22 mouse cellular contexts compared by ENCODE assay signal in the genomic region with DNA sequence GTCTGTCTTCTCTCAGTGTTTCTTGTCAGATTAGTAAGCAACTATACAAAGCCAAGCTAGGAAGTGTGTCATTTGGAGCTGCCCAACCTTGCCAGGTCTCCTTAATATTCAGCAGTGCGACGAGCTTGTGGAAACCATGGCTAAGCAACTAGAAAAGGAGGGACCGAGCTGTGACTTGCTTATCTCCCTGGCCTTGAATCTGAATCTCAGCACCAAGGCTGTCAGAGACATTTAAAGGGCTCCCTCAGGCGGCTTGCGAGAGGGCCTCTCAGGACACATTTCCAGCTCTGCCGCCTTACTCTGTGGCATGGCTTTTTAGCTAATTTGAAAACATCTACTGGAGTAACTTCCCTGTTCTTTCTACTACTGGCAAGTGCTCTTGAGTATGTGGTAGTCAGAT. TPM values are rescaled to one million over a fixed set of nuclear protein-coding genes. Genes with fewer than 3 reads are reported as not detected.
DNase-seq lines count a peak whose midpoint lies in the region; TF ChIP-seq lines count a peak whose summit lies in the region.
"Had no signal": no experiment of that assay in that cellular context is flagged by ENCODE, and none has a peak within 500 bp of the region (broad histone marks: within the 10 kb centered on the region; RNA-seq: fewer than 3 reads in every experiment).

No protein-coding gene starts in this region.

- TF ChIP-seq CTCF in layer of hippocampus, adult 2 months (conservative IDR thresholded peaks at IDR 0.05), result no peak; the same call in none of the 2 replicates
- TF ChIP-seq CTCF in olfactory bulb, adult 2 months (IDR thresholded peaks at IDR 0.05; ENCODE audit: insufficient read depth, low read depth, low read length), result no peak

- peaks cover 9% of the 10 kb centered on the region; the same call in 1 of the 2 replicates for H3K4me1 ChIP-seq in olfactory bulb, adult 2 months (ENCODE audit: control insufficient read depth, insufficient read depth, low read length)

- H3K27ac ChIP-seq in layer of hippocampus, adult 2 months, result peak overlapping the region; percentile 56; the same call in 1 of the 2 replicates
- H3K27ac ChIP-seq in olfactory bulb, adult 2 months (ENCODE audit: insufficient read depth, low read depth, low read length), result peak overlapping the region; percentile 12; the same call in 1 of the 2 replicates
- H3K27ac ChIP-seq: forebrain, embryonic 12.5 days; limb, embryonic 10.5 days; neural tube, embryonic 15.5 days; stomach, embryonic 15.5 days had no signal

- no peak for TF ChIP-seq POLR2A in olfactory bulb, adult 2 months (IDR thresholded peaks at IDR 0.05; ENCODE audit: insufficient read depth, low read depth, low read length)

- WGBS in olfactory bulb, adult 2 months, result 17% methylated on average over 6 of the region's 6 CpGs

- DNase-seq in cerebellum, postnatal 10 days, result peak; percentile 28 to 31
- DNase-seq in cerebellum, adult 11 months, result no peak
- DNase-seq in layer of hippocampus, adult 2 months (ENCODE audit: low spot score in 2 of 2), result no peak
- DNase-seq in layer of hippocampus, postnatal 36 days, result no peak
- DNase-seq in adrenal gland, adult 8-10 months, result peak; percentile 67
- no peak for DNase-seq in kidney, postnatal 25 days
- DNase-seq: heart, postnatal 10 days; kidney, adult 8-10 months; kidney, postnatal 14 days; layer of hippocampus, adult 9-11 months; liver, postnatal 0 days; lung, postnatal 14 days had no signal

- peak overlapping the region; percentile 17; the same call in 1 of the 2 replicates for H3K4me3 ChIP-seq in layer of hippocampus, adult 2 months
- no peak overlapping the region for H3K4me3 ChIP-seq in olfactory bulb, adult 2 months (ENCODE audit: insufficient read depth, low read depth, low read length)
- H3K4me3 ChIP-seq: forebrain, embryonic 12.5 days; limb, embryonic 10.5 days; megakaryocyte, embryonic 14.5 days; neural tube, embryonic 15.5 days; stomach, embryonic 15.5 days had no signal

RNA-seq across cellular contexts. Expression of gene Dlgap1, which starts 5.1 kb away (rescaled TPM):
- total RNA-seq in layer of hippocampus, adult 2 months (2021), result 100 to 1,000 TPM; 539 to 547 TPM
- 100 to 1,000 TPM; 497 to 553 TPM for total RNA-seq in layer of hippocampus, postnatal 36 days (2021)
- total RNA-seq in adrenal gland, adult 8-10 months (2022), result 10 to 100 TPM; 39.0 to 64.4 (median 46.2) TPM
- polyA plus RNA-seq in olfactory bulb, adult 2 months (2012; ENCODE audit: insufficient read depth, insufficient read length, low replicate concordance, missing spikeins), result 117 and 381 TPM in 2 replicates
- total RNA-seq: common myeloid progenitor, adult 5-6 weeks; MEL had no signal
- polyA plus RNA-seq: inflammation-experienced regulatory T-cells, adult 6 months; thymus, postnatal 0 days had no signal

Comparison
In these comparisons a context has a peak if more than half of its experiments do, and no peak if none do; other contexts are left out.
1. DNase-seq: peak in cerebellum, postnatal 10 days (2 of 2) and adrenal gland, adult 8-10 months (single experiment); none in cerebellum, adult 11 months (single experiment), layer of hippocampus, adult 2 months (0 of 2), layer of hippocampus, postnatal 36 days (0 of 2) and kidney, postnatal 25 days (0 of 2).
2. RNA of gene Dlgap1, which starts 5.1 kb away (total RNA-seq): 497 to 553 TPM in layer of hippocampus, postnatal 36 days and 539 to 547 TPM in layer of hippocampus, adult 2 months; 39.0 to 64.4 TPM in adrenal gland, adult 8-10 months; every median in the first group is over 4 times any median in the second.